Mouse (Mus musculus) stomach, postnatal 0 days (tissue): Measurements from ENCODE around the gene Pilra. TPM values are rescaled to one million over a fixed set of nuclear protein-coding genes. Genes with fewer than 3 reads are reported as not detected.

Source experiments
- ATAC-seq: fragments of 200-750 bp; cut with Nextera tagmentation; 2 replicates; pipeline ENCODE4 v1.8.0; 2017; ENCODE audit not compliant: low FRiP score, low TSS enrichment
- DNase-seq: peaks from one replicate; pipeline ENCODE4 v3.0.0-alpha.2; 2016; ENCODE audit warnings: low spot score
- H3K27ac ChIP-seq: fragments of 300-500 bp; sonication (generic); replicated peaks from 2 replicates; pipeline ENCODE4 v1.5.1; 2014; ENCODE audit warnings: mild to moderate bottlenecking, control low read depth
- H3K27me3 ChIP-seq: fragments of 300-500 bp; sonication (generic); 2 replicates; pipeline ENCODE4 v1.6.1; 2014; ENCODE audit warnings: low read length; ENCODE audit not compliant: control insufficient read depth, insufficient read depth
- H3K36me3 ChIP-seq: fragments of 300-500 bp; sonication (generic); 2 replicates; pipeline ENCODE4 v1.6.1; 2014; ENCODE audit warnings: low read length, mixed read lengths; ENCODE audit not compliant: control insufficient read depth, insufficient read depth
- H3K4me1 ChIP-seq: fragments of 300-500 bp; sonication (generic); replicated peaks from 2 replicates; pipeline ENCODE4 v1.6.1; 2014; ENCODE audit warnings: antibody characterized with exemption; ENCODE audit not compliant: control insufficient read depth, insufficient read depth
- H3K4me2 ChIP-seq: fragments of 300-500 bp; sonication (generic); replicated peaks from 2 replicates; pipeline ENCODE4 v1.6.1; 2014; ENCODE audit warnings: low read depth, mild to moderate bottlenecking, control low read depth, moderate library complexity
- H3K4me3 ChIP-seq: fragments of 300-500 bp; sonication (generic); 2 replicates; pipeline ENCODE4 v1.5.1; 2014; ENCODE audit warnings: low read depth, low read length, control low read depth
- H3K9ac ChIP-seq: fragments of 300-500 bp; sonication (generic); 2 replicates; pipeline ENCODE4 v1.6.1; 2014; ENCODE audit warnings: mild to moderate bottlenecking, low read length, control low read depth, mixed read lengths
- H3K9me3 ChIP-seq: fragments of 300-500 bp; sonication (generic); 2 replicates; pipeline ENCODE4 v1.6.1; 2016; ENCODE audit warnings: low read length; ENCODE audit not compliant: control insufficient read depth
- CTCF ChIP-seq: IDR thresholded peaks from 2 replicates; pipeline ENCODE4 v1.5.1; 2016; ENCODE audit warnings: antibody characterized with exemption, low read depth, mild to moderate bottlenecking, moderate library complexity
- EP300 ChIP-seq: optimal IDR thresholded peaks from 2 replicates; pipeline ENCODE3; 2016; ENCODE audit warnings: antibody characterized with exemption
- WGBS: fragments of 180-500 bp; shearing (Covaris S2); extraction: QIAGEN DNeasy Blood & Tissue Kit; methylation state at CpG from one replicate; pipeline ENCODE4 v1.1.7; 2014; 5-methylcytosine and 5-hydroxymethylcytosine counted together
- polyA plus RNA-seq: library from polyadenylated mRNA; unstranded; fragments of >200 nt; fragmentation: Nextera tagmentation; extraction: Ambion mirVana; gene quantifications from 2 replicates; pipeline ENCODE4 v1.2.1, GENCODE M21; 2015

Pilra gene
- polyA plus RNA-seq, 1 experiment from 2014 or later = 0.64 TPM

DNA sequence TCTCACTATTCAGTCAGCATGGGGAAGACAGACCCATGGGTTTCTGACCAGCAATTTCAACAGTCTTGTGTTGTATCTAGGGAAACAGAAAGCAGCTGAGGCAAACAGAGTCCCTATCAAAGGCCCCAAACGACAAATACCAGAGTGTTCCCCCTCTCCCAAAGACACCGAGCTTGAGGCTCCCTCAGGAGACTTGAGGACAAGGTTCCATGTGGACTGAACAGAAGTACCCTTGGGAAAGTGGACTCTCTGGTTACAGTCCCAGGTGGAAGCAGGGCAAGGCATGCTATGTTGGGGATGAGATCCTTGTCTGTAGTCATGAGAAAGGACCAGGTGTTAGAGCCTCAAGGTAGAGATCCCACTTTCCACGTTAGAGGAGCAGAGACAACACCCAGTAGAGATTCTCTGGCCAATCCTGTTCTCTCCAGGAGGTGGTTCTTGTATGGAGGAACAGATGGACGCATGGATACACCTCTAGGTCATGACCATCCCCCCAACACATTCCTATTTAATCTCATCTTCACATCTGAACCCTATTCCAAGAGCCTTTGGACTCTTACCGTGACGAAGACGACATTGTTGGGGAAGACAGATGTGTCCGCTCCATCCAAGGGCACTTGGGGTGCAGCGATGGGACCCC lies 52.1 kb downstream of the Pilra start:
- Histone ChIP-seq H3K9ac (peak overlapping the region; percentile 94), H3K27me3 (no peaks in the 10 kb centered on the region), H3K27ac (no peak overlapping the region; the same call in 1 of the 2 replicates), H3K36me3 (peaks cover 15% of the 10 kb centered on the region), H3K4me2 (peak overlapping the region; percentile 87), H3K4me3 (peak overlapping the region; percentile 88), H3K9me3 (no peaks in the 10 kb centered on the region), H3K4me1 (peaks cover 10% of the 10 kb centered on the region; the same call in 1 of the 2 replicates)
- no peak for ATAC-seq
- DNase-seq = no peak
- 44% methylated on average over 9 of the region's 9 CpGs for WGBS
- no peak for TF ChIP-seq EP300
- no peak for TF ChIP-seq CTCF

DNA sequence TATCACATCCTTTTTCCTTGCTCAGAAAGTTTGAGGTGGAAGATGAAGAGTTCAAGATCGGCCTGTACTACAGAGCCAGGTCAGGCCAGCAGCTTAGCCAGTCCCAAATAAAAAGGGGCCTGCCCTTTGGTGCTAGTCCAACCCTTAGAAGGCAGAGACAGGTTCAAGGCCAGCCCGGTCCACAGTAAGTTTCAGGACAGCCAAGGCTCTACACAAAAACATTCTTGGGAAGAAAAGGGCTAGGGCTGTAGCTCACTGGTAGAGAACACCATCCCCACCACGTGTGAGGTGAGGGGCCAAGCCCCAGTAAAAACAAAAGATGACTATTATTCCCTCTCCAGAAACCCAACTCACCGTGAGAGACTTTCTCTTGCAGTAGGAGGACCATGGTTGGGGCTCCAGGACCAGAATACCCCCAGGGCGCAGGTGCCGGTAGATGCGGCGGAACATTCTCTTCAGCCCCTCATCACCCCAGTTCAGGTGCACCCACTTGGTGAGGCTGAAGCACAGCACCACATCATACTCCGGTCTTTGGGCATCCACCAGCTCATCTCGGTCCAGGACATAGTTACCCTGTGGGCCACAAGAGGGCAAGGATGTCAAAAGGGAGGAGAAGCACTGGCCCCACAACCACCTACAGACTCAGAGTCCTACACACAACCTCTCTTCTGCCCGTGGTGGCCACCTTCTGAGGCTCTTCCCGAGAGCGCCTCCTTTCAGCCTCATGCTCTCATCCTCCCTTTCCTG lies 53.1 kb downstream of the Pilra start:
- no peak for TF ChIP-seq EP300
- no peak for TF ChIP-seq CTCF
- no peak overlapping the region for H3K4me3 ChIP-seq
- H3K9ac ChIP-seq = peak overlapping the region; percentile 3; the same call in 1 of the 2 replicates
- no peaks in the 10 kb centered on the region for H3K27me3 ChIP-seq
- no peak overlapping the region for H3K27ac ChIP-seq
- peaks cover 15% of the 10 kb centered on the region for H3K36me3 ChIP-seq
- no peaks in the 10 kb centered on the region for H3K9me3 ChIP-seq
- DNase-seq (no peak), ATAC-seq (no peak)
- 76% methylated on average over 13 of the region's 13 CpGs for WGBS
- H3K4me1 ChIP-seq = peaks cover 10% of the 10 kb centered on the region; the same call in 1 of the 2 replicates
- H3K4me2 ChIP-seq = peak overlapping the region; percentile 87; the same call in 1 of the 2 replicates

DNA sequence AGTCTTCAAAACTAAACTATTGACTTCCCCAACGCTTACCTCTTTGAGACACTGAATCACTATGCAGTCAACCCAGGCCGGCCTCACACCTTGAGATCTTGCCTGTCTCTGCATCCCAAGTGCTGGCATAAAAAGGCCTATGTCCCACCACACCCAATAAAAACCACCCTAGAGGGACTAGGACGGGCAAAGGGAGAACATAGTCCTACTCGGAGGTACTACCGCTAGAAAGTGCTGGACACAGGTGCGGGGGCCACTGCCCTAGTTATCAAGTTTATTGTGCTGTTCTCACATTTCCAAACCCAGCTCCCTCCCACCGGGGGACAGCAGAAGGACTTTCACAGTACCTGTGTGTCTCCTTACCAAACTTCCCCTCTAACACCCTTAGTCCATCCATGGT lies 54.4 kb downstream of the Pilra start:
- H3K9me3 ChIP-seq = no peaks in the 10 kb centered on the region
- H3K4me3 ChIP-seq = no peak overlapping the region
- ATAC-seq (no peak), DNase-seq (no peak)
- H3K9ac ChIP-seq = no peak overlapping the region
- no peak overlapping the region for H3K27ac ChIP-seq
- H3K36me3 ChIP-seq = peaks cover 15% of the 10 kb centered on the region
- no peak overlapping the region for H3K4me2 ChIP-seq
- H3K4me1 ChIP-seq = peaks cover 10% of the 10 kb centered on the region; the same call in 1 of the 2 replicates
- no peaks in the 10 kb centered on the region for H3K27me3 ChIP-seq
- WGBS = 86% methylated on average over 7 of the region's 7 CpGs
- TF ChIP-seq EP300 = no peak
- TF ChIP-seq CTCF = no peak

DNA sequence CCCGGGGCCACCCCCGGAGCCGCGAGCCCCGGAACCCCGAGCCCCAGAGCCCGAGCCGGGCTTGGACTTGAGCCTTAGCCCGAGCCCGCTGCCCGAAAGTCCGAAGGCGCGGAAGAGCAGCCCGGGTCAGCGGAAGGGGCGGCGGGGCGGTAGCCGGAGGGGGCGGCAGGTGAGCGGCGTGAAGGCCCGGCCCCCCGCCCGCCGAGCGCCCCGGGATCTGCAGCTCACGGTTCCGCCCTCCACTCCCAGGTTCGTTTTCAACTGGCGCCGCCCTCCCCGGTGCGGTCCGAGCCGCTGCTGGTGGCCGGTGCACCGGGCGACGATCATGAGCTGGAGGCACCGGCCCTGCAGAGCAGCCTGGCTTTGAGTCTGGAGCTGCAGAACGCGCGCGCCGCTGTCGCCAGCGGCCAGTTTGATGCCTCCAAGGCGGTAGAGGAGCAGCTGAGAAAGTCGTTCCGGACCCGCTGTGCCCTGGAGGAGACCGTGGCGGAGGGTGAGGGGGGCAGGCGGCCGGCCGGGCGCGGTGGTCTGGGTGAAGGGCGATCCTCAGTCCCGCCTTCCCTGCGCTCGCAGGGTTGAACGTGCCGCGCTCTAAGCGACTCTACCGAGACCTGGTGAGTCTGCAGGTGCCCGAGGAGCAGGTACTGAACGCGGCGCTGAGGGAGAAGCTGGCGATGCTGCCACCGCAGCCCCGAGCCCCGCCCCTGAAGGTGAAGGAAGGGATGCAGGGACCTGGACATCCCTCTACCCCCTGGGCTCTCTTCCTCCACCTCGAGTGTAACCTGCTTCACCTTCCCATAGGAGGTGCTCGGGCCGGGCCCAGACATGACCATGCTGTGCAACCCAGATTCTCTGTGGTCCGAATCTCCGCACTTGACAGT lies 56.8 kb downstream of the Pilra start:
- TF ChIP-seq EP300 = no peak
- TF ChIP-seq CTCF = no peak
- peak overlapping the region; percentile 92 for H3K4me2 ChIP-seq
- ATAC-seq = peak; percentile 36
- H3K4me3 ChIP-seq = peak overlapping the region; percentile 93
- peaks cover 15% of the 10 kb centered on the region for H3K36me3 ChIP-seq
- no peaks in the 10 kb centered on the region for H3K9me3 ChIP-seq
- H3K4me1 ChIP-seq = peaks cover 4% of the 10 kb centered on the region; the same call in 1 of the 2 replicates
- H3K9ac ChIP-seq = peak overlapping the region; percentile 82
- peak overlapping the region; percentile 84 for H3K27ac ChIP-seq
- no peaks in the 10 kb centered on the region for H3K27me3 ChIP-seq
- WGBS = under 1% methylated on average over 59 of the region's 83 CpGs
- peak; percentile 55 for DNase-seq

- Histone ChIP-seq H3K27ac (peak within 1 kb of the TSS; percentile 84), H3K4me1 (0 out of 2 replicates have a peak, but pooled peaks cover 2% of the 10 kb centered on the region), H3K27me3 (no peaks in the 10 kb centered on the region), H3K4me2 (peak within 1 kb of the TSS; percentile 92), H3K9me3 (no peaks in the 10 kb centered on the region), H3K36me3 (peaks cover 15% of the 10 kb centered on the region), H3K4me3 (peak within 1 kb of the TSS; percentile 93), H3K9ac (peak within 1 kb of the TSS; percentile 82)
- ATAC-seq (peak; percentile 93), DNase-seq (peak; percentile 97)
- WGBS = under 1% methylated on average over 31 of the region's 31 CpGs
- TF ChIP-seq CTCF = no peak
- TF ChIP-seq EP300 = no peak
Observed at GRCm38 (mm10) chr5:137778635-137779034, 57.4 kb downstream of the Pilra start, which contains the start of gene Ppp1r35. Gene Ppp1r35, plus strand, starts transcription at chr5:137778849.
